Mouse (Mus musculus) ES-E14 (cell line): ENCODE data around the gene Pole. TPM values are rescaled to one million over a fixed set of nuclear protein-coding genes. Genes with fewer than 3 reads are reported as not detected.

Source experiments
- DNase-seq: peaks from one replicate; pipeline ENCODE4 v3.0.0-alpha.2; 2013; ENCODE audit warnings: low read depth, low spot score
- H3K27ac ChIP-seq: 2 replicates; pipeline ENCODE4 v1.5.1; 2012; ENCODE audit warnings: low read depth, mild to moderate bottlenecking, low read length, moderate library complexity, mixed read lengths; ENCODE audit not compliant: poor library complexity, insufficient read depth, severe bottlenecking
- H3K36me3 ChIP-seq: 2 replicates; pipeline ENCODE4 v1.6.1; 2012; ENCODE audit warnings: mild to moderate bottlenecking, low read length, moderate library complexity, mixed read lengths; ENCODE audit not compliant: control insufficient read depth, poor library complexity, insufficient read depth, severe bottlenecking
- H3K4me1 ChIP-seq, 2 experiments: fragments of 150-350 bp in 1 of 2; sonication (generic) in 1 of 2; 2 replicates each; pipeline ENCODE4 v1.6.1; 2012; ENCODE audit warnings: low read length in 2 of 2, mild to moderate bottlenecking in 1 of 2, mixed read lengths in 1 of 2; ENCODE audit not compliant: control insufficient read depth in 2 of 2, insufficient read depth in 2 of 2, poor library complexity in 1 of 2
- H3K4me3 ChIP-seq, 2 experiments: fragments of 150-350 bp in 1 of 2; sonication (generic) in 1 of 2; 2 replicates each; pipeline ENCODE4 v1.5.1; 2012; ENCODE audit warnings: low read length in 2 of 2, low read depth in 1 of 2, mild to moderate bottlenecking in 1 of 2, mixed read lengths in 1 of 2; ENCODE audit not compliant: insufficient read depth in 1 of 2, poor library complexity in 1 of 2, severe bottlenecking in 1 of 2
- H3K9ac ChIP-seq: 2 replicates; pipeline ENCODE4 v1.6.1; 2012; ENCODE audit warnings: low read depth, mild to moderate bottlenecking, low read length, mixed read lengths; ENCODE audit not compliant: poor library complexity, insufficient read depth, severe bottlenecking
- H3K9me3 ChIP-seq: fragments of 150-350 bp; sonication (generic); 2 replicates; pipeline ENCODE4 v1.6.1; 2012; ENCODE audit warnings: low read depth, mild to moderate bottlenecking, low read length; ENCODE audit not compliant: control insufficient read depth, insufficient read depth
- CHD2 ChIP-seq: IDR thresholded peaks from 2 replicates; pipeline ENCODE4 v1.6.1; 2014; ENCODE audit warnings: mild to moderate bottlenecking, low read depth, low read length, inconsistent platforms
- HCFC1 ChIP-seq: IDR thresholded peaks from 2 replicates; pipeline ENCODE4 v1.6.1; 2012; ENCODE audit warnings: low read length, inconsistent platforms, borderline replicate concordance; ENCODE audit not compliant: insufficient read depth
- MAFK ChIP-seq: IDR thresholded peaks from 2 replicates; pipeline ENCODE4 v1.6.1; 2014; ENCODE audit warnings: mild to moderate bottlenecking, low read depth, low read length, inconsistent platforms; ENCODE audit not compliant: insufficient read depth
- ZC3H11A ChIP-seq: IDR thresholded peaks from 2 replicates; pipeline ENCODE4 v1.6.1; 2012; ENCODE audit warnings: low read depth, mild to moderate bottlenecking, inconsistent platforms, low read length, borderline replicate concordance
- ZNF384 ChIP-seq: IDR thresholded peaks from 2 replicates; pipeline ENCODE4 v1.6.1; 2012; ENCODE audit warnings: low read depth, low read length, inconsistent platforms
- in situ Hi-C, 2 experiments: fragments of 600-800 bp; cut with MboI; formaldehyde crosslinking; loops; one replicate each; pipeline ENCODE4 v1.15.1; 2025; ENCODE audit warnings: low sequenced_read_pairs in 2 of 2, inconsistent platforms in 1 of 2; ENCODE audit not compliant: unreplicated experiment in 2 of 2
- total RNA-seq: library from RNA; depleted of rRNA; stranded (reverse); fragments of 300-350 nt; gene quantifications from 2 replicates; pipeline ENCODE4 v1.2.3, GENCODE M21; 2012

The Pole gene
- total RNA-seq, 1 experiment: 77.7 TPM

DNA sequence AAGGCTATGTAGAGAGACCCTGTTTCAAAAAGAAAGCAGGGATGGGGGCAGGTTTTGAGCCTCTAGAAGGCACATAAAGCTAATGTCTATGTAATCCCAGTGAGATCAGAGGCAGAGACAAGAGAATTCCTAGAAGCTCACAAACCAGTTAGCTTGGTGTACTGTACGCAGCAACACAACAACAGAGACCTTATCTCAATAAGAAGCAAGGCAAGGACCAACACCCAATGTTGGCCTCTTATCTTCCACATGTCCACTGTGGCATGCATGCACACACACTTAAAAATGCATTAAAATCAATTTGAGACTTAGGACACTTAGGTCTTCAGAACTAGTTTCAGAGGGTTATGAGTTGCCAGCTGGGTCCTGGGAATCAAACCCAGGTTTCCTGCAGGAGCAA is 5.5 kb downstream of the Pole start:
- no peak for DNase-seq
- H3K27ac ChIP-seq: no peak overlapping the region
- no peak overlapping the region for H3K4me3 ChIP-seq
- no peaks in the 10 kb centered on the region for H3K9me3 ChIP-seq
- H3K4me1 ChIP-seq: no peaks in the 10 kb centered on the region
- in situ Hi-C loops: no loop called here
- peaks cover 29% of the 10 kb centered on the region for H3K36me3 ChIP-seq
- no peak overlapping the region for H3K9ac ChIP-seq
- TF ChIP-seq ZC3H11A (no peak), HCFC1 (no peak), CHD2 (no peak), MAFK (no peak), ZNF384 (no peak)

- H3K4me1 ChIP-seq: no peaks in the 10 kb centered on the region
- H3K9me3 ChIP-seq: no peaks in the 10 kb centered on the region
- no peak for TF ChIP-seq CHD2
- TF ChIP-seq ZNF384: no peak
- no peak for TF ChIP-seq HCFC1
- TF ChIP-seq ZC3H11A: no peak
- no peak for TF ChIP-seq MAFK
- H3K9ac ChIP-seq: no peak overlapping the region
- DNase-seq: no peak
- in situ Hi-C loops: no loop called here
- H3K27ac ChIP-seq: no peak overlapping the region
- H3K36me3 ChIP-seq: peaks cover 49% of the 10 kb centered on the region
- H3K4me3 ChIP-seq: no peak overlapping the region
Observed at GRCm38 (mm10) chr5:110296637-110297036, 10.5 kb downstream of the Pole start.

GRCm38 (mm10) chr5:110300591-110300990 is 14.5 kb downstream of the Pole start:
- in situ Hi-C loops: no loop called here

DNA sequence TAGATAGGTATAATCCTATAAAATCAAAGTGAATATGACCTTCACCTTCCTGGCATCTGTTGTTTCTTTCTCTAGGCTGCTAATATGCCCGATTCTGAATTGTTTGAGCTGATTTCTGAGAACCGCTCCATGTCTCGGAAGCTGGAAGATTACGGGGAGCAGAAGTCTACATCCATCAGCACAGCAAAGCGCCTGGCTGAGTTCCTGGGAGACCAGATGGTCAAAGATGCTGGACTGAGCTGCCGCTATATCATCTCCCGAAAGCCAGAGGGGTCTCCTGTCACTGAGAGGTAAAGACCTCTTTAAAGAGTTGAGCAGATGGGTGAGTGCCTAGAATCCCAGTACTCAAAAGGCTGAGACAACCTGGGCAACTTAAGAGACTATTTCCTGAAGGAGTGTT is 22.8 kb downstream of the Pole start:
- no peak overlapping the region for H3K27ac ChIP-seq
- no peak overlapping the region for H3K9ac ChIP-seq
- no peaks in the 10 kb centered on the region for H3K4me1 ChIP-seq
- no peak for DNase-seq
- H3K36me3 ChIP-seq: peaks cover 49% of the 10 kb centered on the region
- H3K9me3 ChIP-seq: no peaks in the 10 kb centered on the region
- no peak overlapping the region for H3K4me3 ChIP-seq
- in situ Hi-C loops: no loop called here
- TF ChIP-seq ZNF384 (no peak), MAFK (no peak), HCFC1 (no peak)

More at GRCm38 (mm10) chr5:110300591-110300990, 14.5 kb downstream of the Pole start:
- Histone ChIP-seq H3K27ac (no peak overlapping the region), H3K36me3 (peaks cover 62% of the 10 kb centered on the region), H3K4me3 (no peak overlapping the region), H3K4me1 (no peaks in the 10 kb centered on the region), H3K9ac (no peak overlapping the region), H3K9me3 (no peaks in the 10 kb centered on the region)
- DNase-seq: no peak
- TF ChIP-seq HCFC1: no peak
- TF ChIP-seq MAFK: no peak
- TF ChIP-seq CHD2: no peak
- no peak for TF ChIP-seq ZNF384
- TF ChIP-seq ZC3H11A: no peak

GRCm38 (mm10) chr5:110313127-110313526 is 27.0 kb downstream of the Pole start:
- TF ChIP-seq CHD2 (no peak), ZNF384 (no peak)
- Histone ChIP-seq H3K9me3 (no peaks in the 10 kb centered on the region), H3K36me3 (peaks cover 34% of the 10 kb centered on the region), H3K4me1 (no peaks in the 10 kb centered on the region), H3K4me3 (no peak overlapping the region), H3K9ac (no peak overlapping the region), H3K27ac (no peak overlapping the region)
- in situ Hi-C loops: no loop called here
- DNase-seq: no peak
